Mouse (Mus musculus) cerebellum, postnatal 36 days (tissue): Measurements from ENCODE around the gene Cuedc2.

Experiments
- DNase-seq, 2 experiments: peaks; one replicate each; pipeline ENCODE4 v3.0.0; 2021 to 2022; ENCODE audit warnings: mixed read lengths in 2 of 2

The Cuedc2 gene

DNA sequence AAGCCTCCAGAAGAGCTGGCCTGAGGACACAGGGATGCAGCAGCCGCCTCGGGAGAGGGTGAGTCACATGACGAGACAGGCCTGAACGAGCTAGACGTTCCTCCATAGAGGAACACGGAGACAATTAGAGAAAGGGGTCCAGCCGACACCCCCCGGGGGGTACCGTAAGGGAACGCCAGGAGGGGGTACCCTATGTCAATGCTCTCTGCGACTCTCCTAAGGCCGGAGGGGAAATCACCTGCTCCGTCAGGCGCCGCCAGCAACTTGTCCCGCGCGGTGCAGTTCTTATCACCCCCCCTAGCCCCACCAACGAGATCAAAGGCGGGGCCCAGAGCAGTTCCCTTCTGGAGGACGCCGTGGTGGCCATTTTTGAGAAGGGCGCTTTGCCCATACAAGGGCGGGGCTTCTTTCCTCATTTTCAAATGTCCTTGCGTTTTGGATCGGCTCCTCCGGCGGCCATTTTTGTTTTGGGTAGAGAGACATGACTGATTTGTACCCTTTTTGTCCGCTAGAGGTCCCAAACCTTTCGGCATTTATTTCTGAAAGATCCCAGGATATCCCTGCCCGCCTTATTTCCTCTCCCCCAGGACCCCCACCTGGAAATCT, at the start of gene Cuedc2:
Cuedc2 (minus strand) TSS at position 372 of the 606 bp plus-strand sequence.
- peak; percentile 98 to 100 for DNase-seq

DNA sequence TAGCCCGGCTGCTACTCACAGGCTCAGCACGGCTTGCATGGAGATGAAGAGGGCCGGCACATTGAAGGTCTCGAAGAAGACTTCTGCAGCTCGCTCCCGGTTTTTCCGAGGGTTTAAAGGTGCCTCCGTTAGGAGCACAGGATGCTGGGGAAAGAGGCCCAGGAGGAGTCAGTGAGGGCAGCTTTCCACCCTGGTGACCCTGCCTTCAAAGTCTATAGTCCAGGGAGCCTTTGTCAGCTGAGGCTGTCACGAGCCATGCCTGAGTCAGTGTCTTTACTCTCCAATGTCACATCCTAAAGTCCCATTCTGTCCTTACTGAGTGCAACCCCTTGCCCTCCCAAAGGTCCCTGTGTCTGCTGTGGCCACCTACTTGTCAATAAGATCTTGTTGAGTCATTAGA, 43.8 kb upstream of the Cuedc2 start:
- DNase-seq: no peak

- DNase-seq: no peak
Observed at GRCm38 (mm10) chr19:46375891-46376290, 37.4 kb upstream of the Cuedc2 start.

GRCm38 (mm10) chr19:46375489-46375888, 37.0 kb upstream of the Cuedc2 start:
- DNase-seq: no peak

DNA sequence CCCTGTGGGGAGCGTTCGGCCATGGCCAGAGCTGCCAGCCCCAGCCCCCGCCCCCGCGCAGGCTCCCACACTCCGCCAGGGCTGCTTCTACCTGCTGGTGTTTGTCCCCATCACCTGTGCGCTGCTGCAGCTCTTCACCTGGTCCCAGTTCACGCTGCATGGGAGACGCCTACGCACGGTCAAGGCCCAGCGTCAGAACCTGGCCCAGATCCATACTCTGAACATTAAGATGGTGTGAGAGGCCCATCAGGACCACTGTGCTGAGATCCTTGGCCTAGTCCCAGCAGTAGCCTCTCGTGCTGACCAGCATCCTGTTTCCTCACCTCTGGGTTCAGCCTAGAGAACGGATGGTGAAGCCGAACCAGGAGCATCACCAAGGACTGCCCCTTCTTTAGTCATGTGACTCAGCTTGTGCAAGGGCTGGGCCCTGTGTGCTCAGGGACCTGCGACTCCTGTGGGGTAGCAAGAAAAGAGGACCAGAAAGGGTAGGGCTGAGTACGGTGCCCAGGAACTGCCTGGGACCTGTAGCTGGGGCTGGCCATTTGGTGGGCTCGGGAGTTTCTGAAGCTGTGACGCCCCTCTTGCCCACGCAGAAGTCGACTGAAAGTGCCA, 36.1 kb upstream of the Cuedc2 start:
- DNase-seq: peak in 1 of 2 experiments; percentile 19

- DNase-seq: peak; percentile 71 to 74
Observed at GRCm38 (mm10) chr19:46369204-46369603, 30.7 kb upstream of the Cuedc2 start.

DNA sequence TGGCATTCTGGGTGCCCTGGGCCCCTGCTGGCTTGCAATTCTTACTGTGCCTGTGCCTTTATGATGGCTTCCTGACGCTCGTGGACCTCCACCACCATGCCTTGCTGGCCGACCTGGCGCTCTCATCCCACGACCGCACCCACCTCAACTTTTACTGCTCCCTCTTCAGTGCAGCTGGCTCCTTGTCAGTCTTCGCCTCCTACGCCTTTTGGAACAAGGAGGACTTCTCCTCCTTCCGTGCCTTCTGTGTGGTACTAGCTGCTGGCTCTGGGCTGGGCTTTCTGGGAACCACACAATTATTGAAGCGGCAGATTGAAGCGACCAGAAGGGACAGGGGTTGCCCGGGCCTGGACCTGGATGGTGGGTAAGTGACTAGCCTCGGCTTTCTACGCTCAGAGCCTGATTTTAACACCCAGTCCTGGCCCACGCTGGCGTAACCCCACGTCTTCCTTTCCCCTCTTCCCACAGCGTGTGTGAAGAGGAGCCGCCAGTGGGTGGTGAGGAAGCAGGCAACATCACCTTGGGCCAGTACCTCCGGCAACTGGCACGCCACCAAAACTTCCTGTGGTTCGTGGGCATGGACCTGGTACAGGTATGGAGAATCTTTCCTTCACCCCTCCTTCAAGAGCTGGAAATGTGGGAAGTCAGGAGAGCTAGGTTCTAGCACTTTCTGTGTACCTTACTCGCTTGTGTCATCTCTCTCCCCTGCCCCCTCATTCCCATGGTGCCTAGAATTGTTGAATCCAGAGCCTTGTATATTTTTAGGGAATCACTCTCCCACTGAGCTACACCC, 29.5 kb upstream of the Cuedc2 start:
- DNase-seq: no peak

GRCm38 (mm10) chr19:46363294-46364009, 24.9 kb upstream of the Cuedc2 start:
- DNase-seq: no peak

DNA sequence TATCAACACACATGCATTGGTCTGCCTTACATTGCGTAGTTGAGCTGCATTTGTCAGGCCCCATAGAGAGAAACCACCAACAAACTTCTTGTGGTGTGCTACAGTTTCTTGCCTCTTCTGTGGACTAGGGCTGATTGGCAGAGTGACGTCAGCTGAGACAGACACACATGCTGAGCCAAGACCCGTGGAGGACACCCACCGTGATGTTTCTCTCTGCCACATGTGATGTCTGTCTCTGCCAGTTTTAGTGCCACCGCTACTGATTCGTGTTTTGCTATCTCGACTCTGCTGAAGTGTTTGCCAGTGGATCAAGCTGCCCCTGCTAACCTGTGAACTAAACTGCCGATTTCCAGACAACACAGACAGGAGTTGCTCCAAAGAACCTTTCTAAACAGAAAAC, 23.6 kb upstream of the Cuedc2 start:
- no peak for DNase-seq

DNA sequence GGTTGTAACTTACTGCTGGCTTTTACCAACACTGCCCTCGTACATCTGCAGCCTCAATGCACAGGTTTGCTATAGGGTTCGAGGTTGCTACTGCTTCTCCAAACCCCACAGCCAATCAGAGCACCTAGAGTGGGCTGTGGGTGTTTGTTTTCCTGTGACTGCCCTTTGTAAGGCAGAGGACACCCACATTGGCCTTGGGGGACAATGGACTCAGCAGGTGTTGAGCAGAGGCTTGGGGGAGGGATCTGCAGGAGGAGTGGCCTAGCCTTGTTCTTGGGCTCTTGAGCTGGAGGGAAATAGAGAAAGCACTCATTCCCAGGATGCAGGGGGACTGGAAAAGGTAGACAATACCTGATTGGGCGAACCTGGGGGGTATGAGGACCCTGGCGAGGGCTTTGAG, 19.9 kb upstream of the Cuedc2 start:
- DNase-seq: no peak

- no peak for DNase-seq
Observed at GRCm38 (mm10) chr19:46357344-46358280, 19.1 kb upstream of the Cuedc2 start.

- peak; percentile 92 to 95 for DNase-seq
Observed at GRCm38 (mm10) chr19:46356701-46357138, 18.2 kb upstream of the Cuedc2 start.

GRCm38 (mm10) chr19:46350168-46350932, 11.8 kb upstream of the Cuedc2 start, which contains the start of gene 2310034G01Rik:
2310034G01Rik (minus strand) TSS chr19:46350302.
- peak; percentile 38 to 62 for DNase-seq

GRCm38 (mm10) chr19:46349550-46349949, 11.0 kb upstream of the Cuedc2 start:
- DNase-seq: peak; percentile 15 to 27

DNA sequence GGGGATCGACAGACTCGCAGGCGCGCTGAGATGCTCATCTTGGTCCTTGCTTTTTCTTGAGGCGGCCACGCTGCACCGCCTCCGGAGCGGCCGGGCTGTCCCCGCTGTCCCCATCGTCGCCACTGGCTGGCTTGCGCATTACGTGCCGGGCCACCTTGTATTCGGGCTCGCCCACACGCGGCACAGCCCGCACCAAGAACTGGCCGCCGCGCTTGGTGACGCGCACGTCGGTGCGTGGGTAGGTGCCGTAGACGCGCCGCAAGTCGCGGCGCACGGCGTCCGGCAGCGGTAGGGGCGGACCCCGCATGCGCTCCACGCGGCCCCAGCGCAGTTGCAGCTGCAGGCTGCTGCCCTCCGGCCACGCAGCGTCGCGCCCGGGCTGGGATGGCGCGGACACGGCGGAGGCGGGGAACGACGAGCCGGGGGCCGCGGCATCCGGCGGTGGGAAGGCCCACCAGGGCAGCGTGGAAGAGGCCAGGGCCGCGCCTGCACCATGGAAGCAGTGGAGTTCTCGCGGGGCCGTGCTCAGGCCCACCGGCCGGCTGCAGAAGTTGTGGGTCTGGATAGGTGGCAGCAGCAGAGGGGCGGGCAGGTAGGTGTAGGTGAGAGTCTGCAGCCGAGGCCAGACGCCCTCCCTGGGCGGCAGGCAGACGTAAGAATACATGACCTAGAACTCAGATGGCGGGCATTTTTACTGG, 10.4 kb upstream of the Cuedc2 start:
- DNase-seq: peak; percentile 87 to 93

DNA sequence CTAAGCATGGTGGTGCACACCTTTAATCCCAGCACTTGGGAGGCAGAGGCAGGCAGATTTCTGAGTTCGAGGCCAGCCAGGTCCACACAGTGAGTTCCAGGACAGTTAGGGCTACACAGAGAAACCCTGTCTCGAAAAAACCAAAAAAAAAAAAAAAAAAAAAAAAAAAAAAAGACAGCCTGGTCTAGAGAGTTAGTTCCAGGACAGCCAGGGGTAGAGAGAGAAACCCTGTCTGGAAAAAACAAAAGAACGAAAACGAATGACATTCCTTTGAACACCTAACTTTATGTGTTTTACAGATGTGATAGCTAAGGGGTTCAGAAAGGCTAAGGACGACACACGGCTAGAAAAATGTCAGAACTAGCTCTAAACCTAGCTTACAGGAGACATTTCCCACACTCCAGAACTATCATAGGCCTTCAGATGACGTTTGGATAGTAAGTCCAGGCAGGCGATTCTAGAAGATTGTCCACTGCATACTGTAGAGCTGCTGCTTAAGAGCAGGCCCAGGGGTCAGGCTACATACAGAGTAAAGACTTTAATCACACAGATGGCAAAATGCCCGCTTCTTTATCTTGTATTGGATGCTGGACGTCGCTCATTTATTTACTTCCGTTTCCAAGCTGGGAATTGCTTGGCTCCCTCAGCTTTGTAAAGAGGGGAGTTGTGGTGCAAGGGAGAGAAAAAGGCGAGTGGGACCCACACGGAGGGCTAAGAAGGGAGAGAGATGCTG, 9.6 kb upstream of the Cuedc2 start:
- DNase-seq: no peak

DNA sequence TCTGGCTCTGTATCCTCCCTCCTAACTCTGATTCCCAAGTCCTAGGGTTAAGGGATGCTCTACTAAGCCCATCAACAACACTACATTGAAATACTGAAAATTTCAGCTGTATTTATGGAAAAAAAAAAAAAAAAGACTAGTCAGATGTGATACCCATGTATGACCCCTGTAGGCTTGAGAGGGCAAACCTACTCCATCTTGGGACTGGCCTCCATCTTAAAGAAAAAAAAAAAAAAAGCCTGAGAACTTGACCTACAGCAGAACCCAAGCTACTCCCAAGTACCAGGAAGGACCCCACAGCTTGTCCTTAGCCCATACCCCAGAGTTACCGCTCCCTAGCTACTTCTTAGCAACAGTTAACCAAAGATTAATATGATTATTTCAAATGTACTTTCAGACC, 8.6 kb upstream of the Cuedc2 start:
- DNase-seq: no peak

DNA sequence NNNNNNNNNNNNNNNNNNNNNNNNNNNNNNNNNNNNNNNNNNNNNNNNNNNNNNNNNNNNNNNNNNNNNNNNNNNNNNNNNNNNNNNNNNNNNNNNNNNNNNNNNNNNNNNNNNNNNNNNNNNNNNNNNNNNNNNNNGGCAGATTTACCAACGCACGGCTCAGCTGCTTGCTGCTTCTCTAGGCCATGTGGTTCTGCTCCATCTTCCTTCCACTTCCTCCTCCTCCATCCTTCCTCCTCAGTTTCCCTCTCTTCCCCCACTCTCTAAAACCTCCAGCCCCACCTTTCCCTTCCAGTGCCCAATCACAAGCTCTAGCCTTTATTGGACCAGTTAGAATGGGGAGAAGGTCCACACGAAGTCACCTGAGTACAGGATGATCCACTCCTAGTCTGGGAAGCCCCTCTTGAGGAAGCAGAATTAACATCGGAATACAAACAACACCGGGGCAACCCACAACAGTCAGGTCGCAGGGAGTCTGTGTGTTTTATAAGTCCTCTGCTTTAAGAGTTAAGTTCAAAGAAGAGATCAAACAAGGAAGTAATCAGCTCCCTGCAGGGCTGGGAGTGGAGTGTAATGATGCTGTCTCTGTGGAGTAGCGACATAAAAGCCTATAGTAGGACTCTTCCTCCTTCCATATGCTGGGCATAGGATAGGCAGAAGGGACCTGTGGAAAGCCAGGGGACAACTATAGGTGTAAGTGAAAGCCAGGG, 6.4 kb upstream of the Cuedc2 start:
- DNase-seq: no peak
